Mouse (Mus musculus): ENCODE data around the gene Fbxo7. TPM values are rescaled to one million over a fixed set of nuclear protein-coding genes. Genes with fewer than 3 reads are reported as not detected.

The Fbxo7 gene
- polyA plus RNA-seq, 1 experiment, result 29.1 TPM

- no peak for DNase-seq (ENCODE audit: low read depth)
Measured at GRCm38 (mm10) chr10:86043651-86044050, 21.9 kb downstream of the Fbxo7 start.

- DNase-seq (ENCODE audit: low read depth), result no peak
Measured at GRCm38 (mm10) chr10:86044066-86044465, 22.3 kb downstream of the Fbxo7 start.

GRCm38 (mm10) chr10:86046371-86046770 lies 24.6 kb downstream of the Fbxo7 start:
- DNase-seq (ENCODE audit: low read depth), result no peak

- DNase-seq (ENCODE audit: low read depth), result no peak
Measured at GRCm38 (mm10) chr10:86047786-86048185, 26.0 kb downstream of the Fbxo7 start.

- no peak for DNase-seq (ENCODE audit: low read depth)
Measured at GRCm38 (mm10) chr10:86050522-86050921, 28.8 kb downstream of the Fbxo7 start.

GRCm38 (mm10) chr10:86052818-86053522 lies 31.2 kb downstream of the Fbxo7 start:
- DNase-seq (ENCODE audit: low read depth), result no peak

GRCm38 (mm10) chr10:86056297-86056903 lies 34.6 kb downstream of the Fbxo7 start:
- DNase-seq (ENCODE audit: low read depth), result no peak

GRCm38 (mm10) chr10:86057286-86057685 lies 35.5 kb downstream of the Fbxo7 start:
- no peak for DNase-seq (ENCODE audit: low read depth)

GRCm38 (mm10) chr10:86057712-86058111 lies 35.9 kb downstream of the Fbxo7 start:
- DNase-seq (ENCODE audit: low read depth), result no peak

GRCm38 (mm10) chr10:86060267-86060666 lies 38.5 kb downstream of the Fbxo7 start:
- no peak for DNase-seq (ENCODE audit: low read depth)

GRCm38 (mm10) chr10:86062261-86063017 lies 40.7 kb downstream of the Fbxo7 start:
- DNase-seq (ENCODE audit: low read depth), result no peak

GRCm38 (mm10) chr10:86063018-86063384 lies 41.2 kb downstream of the Fbxo7 start:
- no peak for DNase-seq (ENCODE audit: low read depth)

GRCm38 (mm10) chr10:86064937-86065336 lies 43.2 kb downstream of the Fbxo7 start:
- no peak for DNase-seq (ENCODE audit: low read depth)

GRCm38 (mm10) chr10:86065661-86066060 lies 43.9 kb downstream of the Fbxo7 start:
- no peak for DNase-seq (ENCODE audit: low read depth)

GRCm38 (mm10) chr10:86066651-86067050 lies 44.9 kb downstream of the Fbxo7 start:
- no peak for DNase-seq (ENCODE audit: low read depth)

- no peak for DNase-seq (ENCODE audit: low read depth)
Measured at GRCm38 (mm10) chr10:86067911-86068310, 46.1 kb downstream of the Fbxo7 start.

- no peak for DNase-seq (ENCODE audit: low read depth)
Measured at GRCm38 (mm10) chr10:86069341-86069740, 47.6 kb downstream of the Fbxo7 start.

GRCm38 (mm10) chr10:86070751-86071150 lies 49.0 kb downstream of the Fbxo7 start:
- DNase-seq (ENCODE audit: low read depth), result no peak

GRCm38 (mm10) chr10:86074134-86074533 lies 52.4 kb downstream of the Fbxo7 start:
- no peak for DNase-seq (ENCODE audit: low read depth)

GRCm38 (mm10) chr10:86074971-86075711 lies 53.4 kb downstream of the Fbxo7 start:
- no peak for DNase-seq (ENCODE audit: low read depth)

- DNase-seq (ENCODE audit: low read depth), result no peak
Measured at GRCm38 (mm10) chr10:86077272-86077671, 55.5 kb downstream of the Fbxo7 start.

GRCm38 (mm10) chr10:86078761-86079160 lies 57.0 kb downstream of the Fbxo7 start:
- no peak for DNase-seq (ENCODE audit: low read depth)

Data from gonadal fat pad, adult 2 months (tissue).